Mouse (Mus musculus) lung, adult 2 months (tissue): ENCODE data around the gene Gm1113.

ENCODE experiments used
- CTCF ChIP-seq: fragments of 200-500 bp; IDR thresholded peaks from 2 replicates; pipeline ENCODE4 v1.5.1; 2011; ENCODE audit warnings: mild to moderate bottlenecking, low read length, control low read depth; ENCODE audit not compliant: insufficient read depth
- POLR2A ChIP-seq: fragments of 200-500 bp; IDR thresholded peaks from 2 replicates; pipeline ENCODE4 v1.6.1; 2011; ENCODE audit warnings: low read depth, mild to moderate bottlenecking, control low read depth, low read length, borderline replicate concordance; ENCODE audit errors: extremely low read depth

DNA sequence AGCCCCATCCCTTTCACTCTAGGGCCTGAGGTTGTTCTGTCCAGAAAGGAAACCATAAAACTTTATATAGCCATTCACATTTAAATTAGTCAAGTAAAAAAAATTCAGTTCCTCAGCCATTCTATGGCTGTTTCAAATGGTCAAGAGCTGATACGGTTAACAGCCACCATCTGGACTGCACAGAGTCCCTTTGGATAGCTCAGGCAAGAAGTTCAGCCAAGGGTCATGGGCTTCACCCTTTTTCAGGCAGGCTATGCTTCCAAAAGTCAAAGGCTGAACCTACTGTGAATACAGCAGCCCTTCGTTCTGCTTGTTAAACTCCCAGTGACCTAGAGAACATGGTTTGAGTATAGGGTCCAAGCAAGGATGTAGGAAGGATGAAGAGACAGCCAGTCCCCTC is 26.6 kb upstream of the Gm1113 start:
- TF ChIP-seq CTCF (no peak), POLR2A (no peak)
